Mouse (Mus musculus): ENCODE data around the gene Pnpo.

Gene Pnpo

GRCm38 (mm10) chr11:96902639-96903635 lies 40.8 kb downstream of the Pnpo start:
- DNase-seq, result peak; percentile 65 to 74

GRCm38 (mm10) chr11:96901332-96901731 lies 42.5 kb downstream of the Pnpo start:
- no peak for DNase-seq

- DNase-seq, result no peak
These were observed 44.1 kb downstream of the Pnpo start for GRCm38 (mm10) chr11:96899449-96900306.

DNA sequence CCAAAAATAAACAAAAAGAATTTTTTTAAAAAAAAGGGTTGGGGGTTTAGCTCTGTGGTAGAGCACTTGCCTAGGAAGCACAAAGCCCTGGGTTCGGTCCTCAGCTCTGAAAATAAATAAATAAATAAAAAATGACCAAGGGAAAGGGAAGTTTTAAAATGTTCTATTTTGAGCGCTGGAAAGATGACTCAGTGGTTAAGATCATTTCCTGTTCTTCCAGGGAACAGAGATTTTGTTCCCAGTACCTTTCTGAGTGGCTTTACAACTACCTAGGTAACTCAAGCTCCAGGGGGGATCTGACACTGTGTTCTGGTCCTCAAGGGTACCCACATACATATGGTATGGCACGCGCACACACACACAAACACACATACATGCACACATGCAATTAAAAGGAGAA lies 47.9 kb downstream of the Pnpo start:
- DNase-seq, result no peak

DNA sequence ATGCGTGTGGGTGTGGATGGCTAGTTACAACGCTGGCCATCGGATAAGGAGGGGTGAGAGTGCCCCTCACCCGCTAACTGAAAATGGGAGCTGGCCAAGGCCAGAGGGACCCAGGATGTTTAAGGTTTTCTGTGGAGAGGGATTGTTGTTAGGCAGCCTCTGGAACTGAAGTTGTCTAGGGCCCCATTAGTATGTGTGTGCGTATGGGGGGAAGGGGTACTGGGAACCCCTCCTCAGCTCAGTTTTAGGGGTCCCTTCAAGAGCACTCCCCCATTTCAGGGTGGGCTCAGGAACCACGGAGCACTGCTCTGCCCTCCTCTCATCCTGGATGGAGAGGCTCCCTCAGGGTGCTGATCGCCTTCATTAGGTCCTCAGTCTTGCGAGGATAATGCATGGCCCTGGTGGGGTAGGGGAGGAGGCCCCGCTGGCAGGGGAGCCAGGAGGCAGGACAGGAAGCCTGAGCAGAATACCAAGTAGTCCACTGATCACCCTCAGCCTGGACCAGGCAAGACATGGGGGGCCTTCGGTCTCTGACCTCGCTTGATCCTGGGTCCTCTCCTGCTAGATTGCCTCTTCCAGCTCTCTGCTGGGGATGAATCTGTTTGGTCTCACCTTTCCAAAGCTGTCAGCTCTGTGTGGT lies 50.5 kb downstream of the Pnpo start:
- DNase-seq, result no peak

GRCm38 (mm10) chr11:96891784-96892527 lies 51.8 kb downstream of the Pnpo start:
- DNase-seq, result no peak

Measured in cerebellum, postnatal 10 days (tissue).